Mouse (Mus musculus) hematopoietic stem cell, adult 5-6 weeks (primary cell): ENCODE results near the gene Ly6g5b. TPM values are rescaled to one million over a fixed set of nuclear protein-coding genes. Genes with fewer than 3 reads are reported as not detected.
"Not testable (repeated sequence)": the region's sequence is repeated elsewhere in the genome, so short reads cannot be mapped to it uniquely, and the experiment has no call there.

Source experiments
- ATAC-seq, 2 experiments: fragments of 125-278 bp in 1 of 2; replicated peaks in 1 of 2; 2 replicates each; pipeline ENCODE4 v1.8.0; 2016 to 2017; ENCODE audit warnings: inconsistent platforms in 2 of 2, mild to moderate bottlenecking in 2 of 2, moderate number of reproducible peaks in 2 of 2, low read depth in 1 of 2, moderate TSS enrichment in 1 of 2; ENCODE audit not compliant: low FRiP score in 2 of 2, poor library complexity in 2 of 2, severe bottlenecking in 2 of 2, insufficient read depth in 1 of 2, low TSS enrichment in 1 of 2
- total RNA-seq: library from RNA; stranded (forward); fragments of 172-1452, 232-1000 nt; gene quantifications from 2 replicates; pipeline ENCODE4 v1.2.3, GENCODE M21; 2017

Ly6g5b gene
- total RNA-seq, 1 experiment from 2014 or later: not detected

GRCm38 (mm10) chr17:35124261-35124896 lies 9.2 kb upstream of the Ly6g5b start:
- ATAC-seq: not testable (repeated sequence)

GRCm38 (mm10) chr17:35123287-35123686 lies 8.1 kb upstream of the Ly6g5b start:
- not testable (repeated sequence) for ATAC-seq

GRCm38 (mm10) chr17:35121871-35122303 lies 6.7 kb upstream of the Ly6g5b start, which contains the start of gene Csnk2b:
Gene Csnk2b (minus strand): TSS chr17:35122053.
- ATAC-seq: peak in 1 of 2 experiments; percentile 11; a peak in 1 of 4 replicates

- ATAC-seq: peak; percentile 88 to 89
These were observed 6.0 kb upstream of the Ly6g5b start, which contains the start of gene Gpank1 for GRCm38 (mm10) chr17:35121143-35121799. Gene Gpank1 (plus strand): TSS chr17:35121455.

GRCm38 (mm10) chr17:35120745-35121142 lies 5.5 kb upstream of the Ly6g5b start:
- no peak; a peak in 1 of 4 replicates for ATAC-seq

- ATAC-seq: no peak
These were observed 3.5 kb downstream of the Ly6g5b start for GRCm38 (mm10) chr17:35111774-35112173.

GRCm38 (mm10) chr17:35108097-35108496 lies 7.1 kb downstream of the Ly6g5b start, which contains the start of gene Ly6g5c:
Gene Ly6g5c (plus strand): TSS chr17:35108279.
- no peak for ATAC-seq

GRCm38 (mm10) chr17:35106522-35106921 lies 8.7 kb downstream of the Ly6g5b start:
- no peak for ATAC-seq

GRCm38 (mm10) chr17:35105740-35106389 lies 9.4 kb downstream of the Ly6g5b start:
- no peak for ATAC-seq

- ATAC-seq: no peak; a peak in 1 of 4 replicates
These were observed 10.5 kb downstream of the Ly6g5b start for GRCm38 (mm10) chr17:35104754-35105153.

- no peak for ATAC-seq
These were observed 11.1 kb downstream of the Ly6g5b start for GRCm38 (mm10) chr17:35104079-35104478.

- ATAC-seq: no peak
These were observed 12.0 kb downstream of the Ly6g5b start for GRCm38 (mm10) chr17:35103221-35103690.

GRCm38 (mm10) chr17:35102299-35102698 lies 12.9 kb downstream of the Ly6g5b start:
- no peak for ATAC-seq

- no peak for ATAC-seq
These were observed 14.1 kb downstream of the Ly6g5b start for GRCm38 (mm10) chr17:35101161-35101560.

GRCm38 (mm10) chr17:35100196-35100765 lies 14.9 kb downstream of the Ly6g5b start:
- ATAC-seq: no peak

- no peak for ATAC-seq
These were observed 18.0 kb downstream of the Ly6g5b start for GRCm38 (mm10) chr17:35097164-35097655.

- no peak for ATAC-seq
These were observed 18.6 kb downstream of the Ly6g5b start for GRCm38 (mm10) chr17:35096597-35096996.
